Mouse (Mus musculus) cortical plate, adult 2 months (tissue): Measurements from ENCODE around the gene Reps2. TPM values are rescaled to one million over a fixed set of nuclear protein-coding genes. Genes with fewer than 3 reads are reported as not detected.

Experiments used
- H3K27ac ChIP-seq: fragments of 200-500 bp; 2 replicates; pipeline ENCODE4 v1.5.1; 2012; ENCODE audit warnings: low read length, control low read depth, inconsistent platforms; ENCODE audit not compliant: insufficient read depth
- H3K4me1 ChIP-seq: fragments of 200-500 bp; 2 replicates; pipeline ENCODE4 v1.6.1; 2011; ENCODE audit warnings: low read length; ENCODE audit not compliant: control insufficient read depth, insufficient read depth
- H3K4me3 ChIP-seq: fragments of 200-500 bp; 2 replicates; pipeline ENCODE4 v1.5.1; 2011; ENCODE audit warnings: mild to moderate bottlenecking, low read length, control low read depth; ENCODE audit not compliant: insufficient read depth
- CTCF ChIP-seq: fragments of 200-500 bp; IDR thresholded peaks from 2 replicates; pipeline ENCODE4 v1.5.1; 2011; ENCODE audit warnings: mild to moderate bottlenecking, control low read depth, low read length; ENCODE audit not compliant: insufficient read depth; ENCODE audit errors: extremely low read depth
- POLR2A ChIP-seq: fragments of 200-500 bp; IDR thresholded peaks from 2 replicates; pipeline ENCODE4 v1.6.1; 2011; ENCODE audit warnings: mild to moderate bottlenecking, low read length, control low read depth; ENCODE audit not compliant: insufficient read depth; ENCODE audit errors: extremely low read depth
- polyA plus RNA-seq: library from polyadenylated mRNA; depleted of rRNA; stranded (reverse); fragments of >200 nt; gene quantifications from 2 replicates; pipeline ENCODE4 v1.2.3, GENCODE M21; 2012

Gene Reps2
- polyA plus RNA-seq, 1 experiment: 34.8 TPM

- no peak overlapping the region for H3K4me3 ChIP-seq
Measured at GRCm38 (mm10) chrX:162455364-162455763, 188.1 kb downstream of the Reps2 start.

DNA sequence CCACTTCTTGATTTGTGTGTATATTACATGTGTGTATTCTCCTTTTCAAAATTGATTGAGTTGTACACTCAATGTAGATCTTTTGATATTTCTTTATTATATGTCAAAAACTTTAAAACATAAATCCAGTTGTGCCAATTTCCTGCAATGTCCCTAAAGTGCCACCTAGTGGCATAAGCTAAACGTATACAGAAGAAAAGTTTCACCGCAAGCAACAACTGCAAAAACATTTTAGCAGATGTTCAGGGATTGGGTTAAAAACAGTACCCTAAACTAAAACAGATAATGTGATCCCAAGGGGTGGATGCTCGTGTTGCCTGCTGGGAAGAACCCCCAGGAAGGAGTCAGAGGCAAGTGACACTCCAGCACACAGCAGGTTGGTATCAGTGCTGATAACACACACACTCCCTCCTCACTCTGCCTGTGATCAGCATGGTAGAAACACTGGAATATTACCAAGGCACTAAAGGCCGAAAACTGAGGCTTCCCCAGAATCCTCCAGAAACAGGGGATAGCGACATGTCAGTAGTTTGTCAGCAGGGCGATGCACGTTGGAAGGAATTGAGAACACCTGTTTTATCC, 189.5 kb downstream of the Reps2 start:
- H3K4me3 ChIP-seq: no peak overlapping the region
- no peaks in the 10 kb centered on the region for H3K4me1 ChIP-seq
- no peak overlapping the region for H3K27ac ChIP-seq
- TF ChIP-seq CTCF: no peak
- no peak for TF ChIP-seq POLR2A

More at GRCm38 (mm10) chrX:162455364-162455763, 188.1 kb downstream of the Reps2 start:
- Histone ChIP-seq H3K27ac (no peak overlapping the region), H3K4me1 (no peaks in the 10 kb centered on the region)
- TF ChIP-seq POLR2A (no peak), CTCF (no peak)

- TF ChIP-seq CTCF (no peak), POLR2A (no peak)
- Histone ChIP-seq H3K27ac (no peak overlapping the region), H3K4me1 (no peaks in the 10 kb centered on the region), H3K4me3 (no peak overlapping the region)
Measured at GRCm38 (mm10) chrX:162452642-162453041, 190.8 kb downstream of the Reps2 start.

DNA sequence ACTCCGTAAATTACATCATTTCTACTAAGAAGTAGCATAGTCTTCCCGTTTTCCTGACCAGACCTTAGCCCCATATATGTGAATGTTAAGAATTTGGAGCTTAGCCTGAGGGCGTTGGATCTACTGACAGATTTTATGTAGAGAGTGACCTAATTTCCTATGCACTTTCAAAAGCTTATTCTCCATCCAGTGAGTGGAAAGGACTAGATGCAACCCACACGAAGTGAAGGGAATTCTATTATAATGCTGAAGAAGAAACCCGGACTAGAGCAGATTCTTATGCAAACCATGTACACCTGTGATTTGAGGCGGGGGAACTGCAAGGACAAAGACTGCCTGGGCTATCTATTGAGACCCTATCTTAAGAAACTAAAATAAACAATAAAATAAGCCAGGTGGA, 195.5 kb downstream of the Reps2 start:
- H3K27ac ChIP-seq: no peak overlapping the region
- TF ChIP-seq POLR2A (no peak), CTCF (no peak)
- no peaks in the 10 kb centered on the region for H3K4me1 ChIP-seq
- no peak overlapping the region for H3K4me3 ChIP-seq

- TF ChIP-seq POLR2A (no peak), CTCF (no peak)
- Histone ChIP-seq H3K4me3 (no peak overlapping the region), H3K27ac (no peak overlapping the region), H3K4me1 (no peaks in the 10 kb centered on the region; the same call in 1 of the 2 replicates)
Measured at GRCm38 (mm10) chrX:162446678-162447318, 196.7 kb downstream of the Reps2 start.

DNA sequence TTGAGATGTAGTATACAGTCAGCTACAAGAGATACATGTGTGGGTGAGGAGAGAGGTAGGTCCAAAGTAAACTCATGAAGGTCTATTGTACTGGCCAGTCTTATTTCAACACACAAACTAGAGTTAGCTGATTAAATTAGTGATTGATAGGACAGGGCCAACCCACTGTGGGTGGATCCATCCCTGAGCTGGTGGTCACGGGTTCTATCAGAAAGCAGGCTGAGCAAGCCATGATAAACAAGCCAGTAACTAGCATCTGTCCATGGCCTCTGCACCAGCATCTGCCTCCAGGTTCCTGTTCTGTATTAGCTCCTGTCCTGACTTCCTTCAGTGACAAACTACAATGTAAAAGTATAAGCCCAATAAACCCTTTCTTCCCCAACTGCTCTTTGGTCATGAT, 200.1 kb downstream of the Reps2 start:
- no peak overlapping the region for H3K27ac ChIP-seq
- H3K4me3 ChIP-seq: no peak overlapping the region
- no peak for TF ChIP-seq CTCF
- TF ChIP-seq POLR2A: no peak
- H3K4me1 ChIP-seq: no peaks in the 10 kb centered on the region; the same call in 1 of the 2 replicates

DNA sequence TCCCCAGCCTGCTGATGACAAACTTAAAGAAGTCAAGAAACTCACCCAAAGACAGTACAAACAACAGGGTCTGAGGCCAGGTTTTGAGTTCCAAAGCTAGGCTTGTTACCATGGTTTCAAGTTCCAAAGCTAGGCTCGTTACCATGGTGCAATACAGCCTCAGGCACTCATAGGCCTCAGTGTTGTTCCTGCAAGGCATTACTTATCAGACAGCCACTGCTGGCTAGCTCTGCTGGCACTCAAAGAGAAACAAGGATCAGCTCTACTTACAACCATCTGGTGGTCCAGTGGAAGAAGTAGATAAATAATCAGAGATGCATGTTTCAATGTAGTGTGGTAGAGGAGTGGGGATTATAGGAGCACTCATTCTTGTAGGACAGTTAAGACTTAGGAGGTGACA, 200.5 kb downstream of the Reps2 start:
- TF ChIP-seq CTCF: no peak
- TF ChIP-seq POLR2A: no peak
- Histone ChIP-seq H3K4me3 (no peak overlapping the region), H3K4me1 (no peaks in the 10 kb centered on the region; the same call in 1 of the 2 replicates), H3K27ac (no peak overlapping the region)

DNA sequence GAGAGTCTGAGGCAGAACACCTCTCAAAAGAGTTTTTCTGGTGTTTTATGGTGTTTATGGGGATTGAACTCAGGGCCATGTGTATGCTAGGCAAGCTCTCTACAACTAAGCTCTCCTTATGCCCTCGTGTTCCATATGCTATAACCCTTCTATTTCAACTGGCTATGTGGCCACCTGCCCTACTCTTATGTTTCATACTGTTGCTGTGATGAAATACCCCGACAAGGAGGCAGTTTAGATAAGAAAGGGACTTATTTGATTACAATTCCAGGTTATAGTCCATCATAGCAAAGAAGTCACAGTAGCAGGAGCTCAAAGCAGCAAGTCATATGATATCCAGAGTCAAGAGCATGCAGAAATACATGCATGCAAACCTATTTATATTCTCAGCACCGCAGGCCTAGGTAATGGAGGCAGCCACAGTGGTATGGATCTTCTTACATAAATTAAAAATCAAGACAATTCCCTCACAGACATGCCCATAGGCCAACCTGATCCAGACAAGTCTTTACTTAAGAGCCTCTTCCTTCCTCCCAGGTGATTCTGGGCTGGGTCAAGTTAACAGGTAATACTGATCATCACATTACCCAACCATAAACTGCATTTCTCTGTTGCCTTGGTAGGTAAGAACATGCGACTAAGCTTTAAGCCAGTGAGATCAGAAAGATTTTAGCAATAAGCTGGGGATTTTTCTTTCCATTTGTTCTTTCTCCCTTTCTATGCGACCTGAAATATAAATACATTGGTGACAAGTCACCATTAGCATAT, 210.5 kb downstream of the Reps2 start:
- H3K27ac ChIP-seq: no peak overlapping the region
- TF ChIP-seq POLR2A (no peak), CTCF (no peak)
- no peak overlapping the region for H3K4me3 ChIP-seq
- H3K4me1 ChIP-seq: no peaks in the 10 kb centered on the region

DNA sequence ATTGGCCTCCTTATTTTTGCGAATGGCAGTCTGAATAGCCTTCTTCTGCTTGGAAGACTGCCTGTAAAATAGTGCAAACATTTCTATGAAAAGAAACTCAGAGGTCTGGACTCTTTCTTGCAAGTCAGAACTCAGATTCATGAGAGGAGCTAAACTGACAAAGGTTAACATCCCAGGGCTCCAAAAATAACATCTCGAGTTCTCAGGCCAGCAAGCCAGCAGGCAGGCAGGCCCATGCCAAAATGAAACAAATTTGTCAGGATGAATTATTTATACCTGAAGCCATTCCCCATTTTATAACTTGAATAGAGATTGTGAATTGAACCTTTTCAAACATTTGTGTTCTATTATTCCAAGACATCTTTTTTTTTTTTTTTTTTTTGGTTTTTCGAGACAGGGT, 215.8 kb downstream of the Reps2 start:
- Histone ChIP-seq H3K4me3 (no peak overlapping the region), H3K27ac (no peak overlapping the region), H3K4me1 (no peaks in the 10 kb centered on the region)
- TF ChIP-seq POLR2A: no peak
- TF ChIP-seq CTCF: no peak

GRCm38 (mm10) chrX:162419431-162419830, 224.0 kb downstream of the Reps2 start:
- H3K27ac ChIP-seq: no peak overlapping the region
- no peak overlapping the region for H3K4me3 ChIP-seq
- TF ChIP-seq POLR2A: no peak
- no peak for TF ChIP-seq CTCF
- H3K4me1 ChIP-seq: no peaks in the 10 kb centered on the region

DNA sequence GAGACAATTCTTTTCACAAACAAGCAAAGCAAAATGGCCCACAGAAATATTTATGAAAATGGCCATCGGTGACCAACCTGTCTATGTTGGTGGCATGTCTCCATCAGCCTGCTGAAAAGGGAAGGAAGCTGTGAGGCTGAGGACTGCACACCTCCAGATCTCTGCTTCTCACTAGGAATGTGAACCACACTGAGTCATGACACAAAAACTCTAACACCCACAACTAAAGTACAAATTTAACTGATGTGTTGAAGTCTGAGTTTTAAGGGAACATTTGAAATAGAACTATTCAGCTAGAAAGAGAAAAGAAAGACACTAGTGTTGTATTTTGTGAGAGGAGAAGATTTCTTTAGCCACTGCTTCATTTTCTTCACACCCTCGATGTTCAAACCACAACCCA, 230.3 kb downstream of the Reps2 start:
- no peak overlapping the region for H3K27ac ChIP-seq
- H3K4me3 ChIP-seq: no peak overlapping the region
- TF ChIP-seq CTCF (no peak), POLR2A (no peak)
- no peaks in the 10 kb centered on the region for H3K4me1 ChIP-seq
